In the genomic region with DNA sequence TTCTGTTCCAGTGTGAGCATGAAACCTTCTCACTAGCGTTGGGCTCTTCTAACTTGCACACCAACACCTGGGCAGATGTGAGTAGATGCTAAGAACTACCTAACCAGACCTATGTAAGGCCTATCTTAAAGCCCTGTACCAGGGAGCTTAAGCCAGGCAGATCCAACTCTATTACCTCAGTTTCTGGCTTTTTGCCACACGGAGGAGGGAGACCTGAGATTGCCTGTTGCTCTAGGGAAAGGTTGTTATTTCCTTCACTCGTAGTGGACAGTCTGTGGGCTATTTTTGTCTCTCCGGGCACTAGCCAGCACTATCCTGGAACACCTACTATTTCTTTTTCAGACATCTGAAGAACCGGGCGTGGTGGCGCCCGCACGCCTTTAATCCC, we compare ENCODE assay signal across 14 mouse cellular contexts. TPM values are rescaled to one million over a fixed set of nuclear protein-coding genes. Genes with fewer than 3 reads are reported as not detected.
DNase-seq lines count a peak whose midpoint lies in the region; ATAC-seq and TF ChIP-seq lines count a peak whose summit lies in the region.
"Had no signal": no experiment of that assay in that cellular context is flagged by ENCODE, and none has a peak within 500 bp of the region (broad histone marks: within the 10 kb centered on the region; RNA-seq: fewer than 3 reads in every experiment).

No protein-coding gene starts in this region.

- no peak overlapping the region for H3K4me2 ChIP-seq in forebrain, embryonic 12.5 days
- no peak overlapping the region for H3K4me2 ChIP-seq in kidney, embryonic 14.5 days (replicated peaks; ENCODE audit: low read depth, low read length)
- no peak overlapping the region for H3K4me2 ChIP-seq in kidney, postnatal 0 days (ENCODE audit: low read length)
- H3K4me2 ChIP-seq: hindbrain, embryonic 14.5 days; liver, embryonic 15.5 days had no signal

- H3K27me3 ChIP-seq in forebrain, embryonic 10.5 days (ENCODE audit: poor library complexity, severe bottlenecking) = no peaks in the 10 kb centered on the region
- H3K27me3 ChIP-seq in forebrain, embryonic 12.5 days = no peaks in the 10 kb centered on the region
- no peaks in the 10 kb centered on the region for H3K27me3 ChIP-seq in kidney, embryonic 14.5 days (ENCODE audit: control insufficient read depth, insufficient read depth, low read length)
- no peaks in the 10 kb centered on the region for H3K27me3 ChIP-seq in E14TG2a.4 (ENCODE audit: insufficient read depth, low read length)
- H3K27me3 ChIP-seq in kidney, postnatal 0 days (ENCODE audit: insufficient read depth, low read length) = no peaks in the 10 kb centered on the region
- H3K27me3 ChIP-seq: liver, embryonic 15.5 days had no signal

- DNase-seq in forebrain, embryonic 10.5 days (ENCODE audit: extremely low spot score, low spot score) = no peak
- no peak for DNase-seq in kidney, postnatal 10 days
- no peak for DNase-seq in kidney, postnatal 0 days (ENCODE audit: low spot score)
- DNase-seq in cerebellum, postnatal 4 days (ENCODE audit: low spot score in 2 of 2) = no peak
- DNase-seq: adrenal gland, postnatal 25 days; cerebellum, adult 11 months; right cerebral cortex, postnatal 4 days had no signal

- no peaks in the 10 kb centered on the region for H3K36me3 ChIP-seq in forebrain, embryonic 10.5 days (replicated peaks)
- H3K36me3 ChIP-seq in forebrain, embryonic 12.5 days (replicated peaks) = no peaks in the 10 kb centered on the region
- no peaks in the 10 kb centered on the region for H3K36me3 ChIP-seq in kidney, embryonic 14.5 days (ENCODE audit: control insufficient read depth, insufficient read depth, low read length)
- H3K36me3 ChIP-seq in E14TG2a.4 (ENCODE audit: insufficient read depth, low read length) = no peaks in the 10 kb centered on the region
- H3K36me3 ChIP-seq in kidney, postnatal 0 days (ENCODE audit: insufficient read depth, low read length) = no peaks in the 10 kb centered on the region
- H3K36me3 ChIP-seq: liver, embryonic 15.5 days; midbrain, embryonic 10.5 days had no signal

- no peak overlapping the region for H3K9ac ChIP-seq in forebrain, embryonic 12.5 days
- no peak overlapping the region for H3K9ac ChIP-seq in kidney, embryonic 14.5 days (ENCODE audit: low read depth, low read length)
- no peak overlapping the region for H3K9ac ChIP-seq in kidney, postnatal 0 days (ENCODE audit: low read depth, low read length)
- H3K9ac ChIP-seq: hindbrain, embryonic 14.5 days; liver, embryonic 15.5 days had no signal

- no peak for TF ChIP-seq CTCF in E14TG2a.4 (conservative IDR thresholded peaks at IDR 0.05; ENCODE audit: low read length)
- no peak for TF ChIP-seq CTCF in kidney, postnatal 0 days (IDR thresholded peaks at IDR 0.05; ENCODE audit: low read depth)

- H3K4me3 ChIP-seq in forebrain, embryonic 10.5 days = no peak overlapping the region
- no peak overlapping the region for H3K4me3 ChIP-seq in forebrain, embryonic 12.5 days (replicated peaks)
- no peak overlapping the region for H3K4me3 ChIP-seq in kidney, embryonic 14.5 days (ENCODE audit: low read length)
- H3K4me3 ChIP-seq in E14TG2a.4 (replicated peaks; ENCODE audit: low read length) = peak overlapping the region; percentile 32
- H3K4me3 ChIP-seq in kidney, postnatal 0 days (replicated peaks; ENCODE audit: low read depth, low read length) = no peak overlapping the region
- H3K4me3 ChIP-seq: liver, embryonic 15.5 days; midbrain, embryonic 10.5 days had no signal

- peaks cover 23% of the 10 kb centered on the region for H3K4me1 ChIP-seq in forebrain, embryonic 10.5 days
- H3K4me1 ChIP-seq in forebrain, embryonic 12.5 days = peaks cover 8% of the 10 kb centered on the region
- 0 out of 2 replicates have a peak, but pooled peaks cover 6% of the 10 kb centered on the region for H3K4me1 ChIP-seq in kidney, embryonic 14.5 days (ENCODE audit: control insufficient read depth, insufficient read depth, low read length)
- peaks cover 82% of the 10 kb centered on the region for H3K4me1 ChIP-seq in E14TG2a.4 (replicated peaks; ENCODE audit: low read depth, low read length)
- H3K4me1 ChIP-seq in kidney, postnatal 0 days (replicated peaks; ENCODE audit: insufficient read depth, low read length) = 0 out of 2 replicates have a peak, but pooled peaks cover 3% of the 10 kb centered on the region

- peak overlapping the region; percentile 79 for H3K27ac ChIP-seq in forebrain, embryonic 10.5 days
- H3K27ac ChIP-seq in forebrain, embryonic 12.5 days = no peak overlapping the region
- H3K27ac ChIP-seq in kidney, embryonic 14.5 days (ENCODE audit: low read depth, low read length) = peak overlapping the region; percentile 67
- H3K27ac ChIP-seq in kidney, postnatal 0 days = peak overlapping the region; percentile 57; the same call in 1 of the 2 replicates
- H3K27ac ChIP-seq: hindbrain, embryonic 14.5 days; liver, embryonic 15.5 days had no signal

- whole genome bisulfite sequencing in forebrain, embryonic 10.5 days = 89% methylated on average over 9 of the region's 9 CpGs
- WGBS in forebrain, embryonic 12.5 days = 86% methylated on average over 9 of the region's 9 CpGs
- WGBS in kidney, embryonic 14.5 days = 79% methylated on average over 9 of the region's 9 CpGs
- 73% methylated on average over 9 of the region's 9 CpGs for WGBS in kidney, postnatal 0 days

- no peak for ATAC-seq in forebrain, embryonic 12.5 days (ENCODE audit: low FRiP score)
- ATAC-seq in kidney, embryonic 14.5 days (ENCODE audit: low FRiP score, low TSS enrichment) = no peak
- ATAC-seq in kidney, postnatal 0 days (replicated peaks; ENCODE audit: low FRiP score, low read depth) = no peak
- no peak for ATAC-seq in CD4-positive, CD25-positive, alpha-beta regulatory T cell, adult 4 months

- H3K9me3 ChIP-seq in forebrain, embryonic 10.5 days = no peaks in the 10 kb centered on the region
- H3K9me3 ChIP-seq in forebrain, embryonic 12.5 days = no peaks in the 10 kb centered on the region
- H3K9me3 ChIP-seq in kidney, embryonic 14.5 days (ENCODE audit: control insufficient read depth, low read length) = no peaks in the 10 kb centered on the region
- H3K9me3 ChIP-seq in E14TG2a.4 (ENCODE audit: low read length) = no peaks in the 10 kb centered on the region
- no peaks in the 10 kb centered on the region for H3K9me3 ChIP-seq in kidney, postnatal 0 days (replicated peaks; ENCODE audit: low read length)
- H3K9me3 ChIP-seq: liver, embryonic 15.5 days; midbrain, embryonic 10.5 days had no signal

RNA-seq across cellular contexts. Expression of gene Ttll10, which starts 5.3 kb away (rescaled TPM):
- 0.10 and 0.41 TPM in 2 replicates for polyA plus RNA-seq in forebrain, embryonic 10.5 days (2016; fragmentation: Nextera tagmentation; extraction: Ambion mirVana)
- polyA plus RNA-seq in forebrain, embryonic 12.5 days (2016; fragmentation: Nextera tagmentation; extraction: Ambion mirVana) = 0.22 and 0.37 TPM in 2 replicates
- polyA plus RNA-seq in kidney, embryonic 14.5 days (2014; fragmentation: Nextera tagmentation; extraction: Ambion mirVana) = 3.5 and 6.0 TPM in 2 replicates
- polyA plus RNA-seq in kidney, postnatal 0 days (2015; fragmentation: Nextera tagmentation; extraction: Ambion mirVana) = 5.6 and 6.0 TPM in 2 replicates
- under 1 TPM; 0.35 to 0.81 TPM for polyA plus RNA-seq in CD4-positive, CD25-positive, alpha-beta regulatory T cell, adult 4 months (2017; shearing (Covaris generic))

RNA-seq across cellular contexts. Expression of gene Tnfrsf18, which starts 38.5 kb away (rescaled TPM):
- 0.72 and 1.1 TPM in 2 replicates for polyA plus RNA-seq in forebrain, embryonic 10.5 days (2016; fragmentation: Nextera tagmentation; extraction: Ambion mirVana)
- polyA plus RNA-seq in forebrain, embryonic 12.5 days (2016; fragmentation: Nextera tagmentation; extraction: Ambion mirVana) = 1.3 and 1.4 TPM in 2 replicates
- 2.3 and 2.8 TPM in 2 replicates for polyA plus RNA-seq in kidney, embryonic 14.5 days (2014; fragmentation: Nextera tagmentation; extraction: Ambion mirVana)
- 1.3 TPM in 2 replicates for polyA plus RNA-seq in kidney, postnatal 0 days (2015; fragmentation: Nextera tagmentation; extraction: Ambion mirVana)
- polyA plus RNA-seq in CD4-positive, CD25-positive, alpha-beta regulatory T cell, adult 4 months (2017; shearing (Covaris generic)) = 100 to 1,000 TPM; 745 to 823 TPM

RNA-seq across cellular contexts. Expression of gene 9430015G10Rik, which starts 45.3 kb away (rescaled TPM):
- 81.2 and 86.9 TPM in 2 replicates for polyA plus RNA-seq in forebrain, embryonic 10.5 days (2016; fragmentation: Nextera tagmentation; extraction: Ambion mirVana)
- polyA plus RNA-seq in forebrain, embryonic 12.5 days (2016; fragmentation: Nextera tagmentation; extraction: Ambion mirVana) = 68.9 and 69.0 TPM in 2 replicates
- 30.2 and 47.3 TPM in 2 replicates for polyA plus RNA-seq in kidney, embryonic 14.5 days (2014; fragmentation: Nextera tagmentation; extraction: Ambion mirVana)
- polyA plus RNA-seq in kidney, postnatal 0 days (2015; fragmentation: Nextera tagmentation; extraction: Ambion mirVana) = 11.8 and 15.3 TPM in 2 replicates
- polyA plus RNA-seq in CD4-positive, CD25-positive, alpha-beta regulatory T cell, adult 4 months (2017; shearing (Covaris generic)) = 10 to 100 TPM; 17.4 to 29.4 TPM

RNA-seq across cellular contexts. Expression of gene Tnfrsf4, which starts 50.9 kb away (rescaled TPM):
- polyA plus RNA-seq in forebrain, embryonic 10.5 days (2016; fragmentation: Nextera tagmentation; extraction: Ambion mirVana) = 0.72 and 1.1 TPM in 2 replicates
- 0.70 and 1.2 TPM in 2 replicates for polyA plus RNA-seq in forebrain, embryonic 12.5 days (2016; fragmentation: Nextera tagmentation; extraction: Ambion mirVana)
- 0.76 and 0.77 TPM in 2 replicates for polyA plus RNA-seq in kidney, embryonic 14.5 days (2014; fragmentation: Nextera tagmentation; extraction: Ambion mirVana)
- polyA plus RNA-seq in kidney, postnatal 0 days (2015; fragmentation: Nextera tagmentation; extraction: Ambion mirVana) = 0.70 and 0.88 TPM in 2 replicates
- polyA plus RNA-seq in CD4-positive, CD25-positive, alpha-beta regulatory T cell, adult 4 months (2017; shearing (Covaris generic)) = 1,000 to 10,000 TPM; 1,065 to 1,393 TPM

Comparison
In these comparisons a context has a peak if more than half of its experiments do, and no peak if none do; other contexts are left out.
1. RNA of gene Tnfrsf18, which starts 38.5 kb away (polyA plus RNA-seq): 745 to 823 TPM in CD4-positive, CD25-positive, alpha-beta regulatory T cell, adult 4 months; 2.3 to 2.8 TPM in kidney, embryonic 14.5 days, 1.3 to 1.4 TPM in forebrain, embryonic 12.5 days, 1.3 TPM in kidney, postnatal 0 days and 0.72 to 1.1 TPM in forebrain, embryonic 10.5 days; every median in the first group is over 100 times any median in the second.